Mouse (Mus musculus): ENCODE data around the gene Slc35g3.

- TF ChIP-seq CTCF (IDR thresholded peaks at IDR 0.05; ENCODE audit: low read depth), result no peak
- no peak for TF ChIP-seq EP300 (IDR thresholded peaks at IDR 0.05; ENCODE audit: low read depth)
These were observed 1.4 kb downstream of the Slc35g3 start for GRCm38 (mm10) chr11:69760160-69760900.
